Mouse (Mus musculus) neural tube, embryonic 14.5 days (tissue): ENCODE measurements around the gene Ace. TPM values are rescaled to one million over a fixed set of nuclear protein-coding genes. Genes with fewer than 3 reads are reported as not detected.
"Not testable (repeated sequence)": the region's sequence is repeated elsewhere in the genome, so short reads cannot be mapped to it uniquely, and the experiment has no call there.

ENCODE experiments used
- ATAC-seq: fragments of 200-750 bp; cut with Nextera tagmentation; 2 replicates; pipeline ENCODE4 v1.8.0; 2017; ENCODE audit warnings: low read depth, mild to moderate bottlenecking, moderate TSS enrichment, moderate library complexity
- H3K27ac ChIP-seq: fragments of 300-500 bp; sonication (generic); 2 replicates; pipeline ENCODE4 v1.5.1; 2014; ENCODE audit warnings: low read depth, mild to moderate bottlenecking, control low read depth, low read length, moderate library complexity, mixed read lengths
- H3K27me3 ChIP-seq: fragments of 300-500 bp; sonication (generic); 2 replicates; pipeline ENCODE4 v1.6.1; 2014; ENCODE audit warnings: low read length; ENCODE audit not compliant: control insufficient read depth, insufficient read depth
- H3K36me3 ChIP-seq: fragments of 300-500 bp; sonication (generic); 2 replicates; pipeline ENCODE4 v1.6.1; 2014; ENCODE audit warnings: low read length, mixed read lengths; ENCODE audit not compliant: control insufficient read depth, insufficient read depth
- H3K4me1 ChIP-seq: fragments of 300-500 bp; sonication (generic); 2 replicates; pipeline ENCODE4 v1.6.1; 2014; ENCODE audit warnings: low read length; ENCODE audit not compliant: control insufficient read depth, insufficient read depth
- H3K4me2 ChIP-seq: fragments of 300-500 bp; sonication (generic); 2 replicates; pipeline ENCODE4 v1.6.1; 2014; ENCODE audit warnings: mild to moderate bottlenecking, low read depth, low read length, control low read depth
- H3K4me3 ChIP-seq: fragments of 300-500 bp; sonication (generic); 2 replicates; pipeline ENCODE4 v1.5.1; 2014; ENCODE audit warnings: low read depth, low read length, control low read depth, mixed read lengths
- H3K9ac ChIP-seq: fragments of 300-500 bp; sonication (generic); replicated peaks from 2 replicates; pipeline ENCODE4 v1.6.1; 2014; ENCODE audit warnings: low read depth, mild to moderate bottlenecking, control low read depth, low read length, mixed read lengths
- H3K9me3 ChIP-seq: fragments of 300-500 bp; sonication (generic); 2 replicates; pipeline ENCODE4 v1.6.1; 2016; ENCODE audit warnings: low read length; ENCODE audit not compliant: control insufficient read depth
- WGBS: fragments of 180-500 bp; shearing (Covaris S2); extraction: QIAGEN DNeasy Blood & Tissue Kit; methylation state at CpG from one replicate; pipeline ENCODE4 v1.1.7; 2014; 5-methylcytosine and 5-hydroxymethylcytosine counted together
- polyA plus RNA-seq: library from polyadenylated mRNA; unstranded; fragments of >200 nt; fragmentation: Nextera tagmentation; extraction: Ambion mirVana; gene quantifications from 2 replicates; pipeline ENCODE4 v1.2.1, GENCODE M21; 2014

Gene Ace
- polyA plus RNA-seq, 1 experiment from 2014 or later, result 4.0 TPM

GRCm38 (mm10) chr11:106026465-106027151, 58.9 kb downstream of the Ace start:
- Histone ChIP-seq H3K4me1 (no peaks in the 10 kb centered on the region), H3K9me3 (no peaks in the 10 kb centered on the region), H3K27ac (no peak overlapping the region), H3K27me3 (peaks cover 2% of the 10 kb centered on the region; the same call in 1 of the 2 replicates), H3K4me3 (no peak overlapping the region), H3K4me2 (no peak overlapping the region), H3K36me3 (no peaks in the 10 kb centered on the region), H3K9ac (no peak overlapping the region)
- no peak for ATAC-seq
- 41% methylated on average over 10 of the region's 11 CpGs for whole genome bisulfite sequencing

- H3K27ac ChIP-seq, result no peak overlapping the region
- no peak overlapping the region for H3K4me3 ChIP-seq
- H3K4me2 ChIP-seq, result no peak overlapping the region
- no peaks in the 10 kb centered on the region for H3K36me3 ChIP-seq
- WGBS, result 92% methylated on average over 5 of the region's 5 CpGs
- H3K9ac ChIP-seq, result no peak overlapping the region
- H3K27me3 ChIP-seq, result no peaks in the 10 kb centered on the region
- no peaks in the 10 kb centered on the region for H3K9me3 ChIP-seq
- no peak; the same call in 1 of the 2 replicates for ATAC-seq
- H3K4me1 ChIP-seq, result no peaks in the 10 kb centered on the region
These were observed 59.9 kb downstream of the Ace start for GRCm38 (mm10) chr11:106027607-106028006.

- H3K36me3 ChIP-seq, H3K9ac ChIP-seq, H3K27me3 ChIP-seq, ATAC-seq, H3K4me1 ChIP-seq, H3K9me3 ChIP-seq, H3K4me2 ChIP-seq: not testable (repeated sequence)
- WGBS, result 36% methylated on average over 3 of the region's 25 CpGs
- Histone ChIP-seq H3K27ac (peak overlapping the region; percentile 52; the same call in 1 of the 2 replicates), H3K4me3 (peak overlapping the region; percentile 22; the same call in 1 of the 2 replicates)
These were observed 64.3 kb downstream of the Ace start for GRCm38 (mm10) chr11:106032074-106032473.

GRCm38 (mm10) chr11:106033491-106033919, 65.8 kb downstream of the Ace start:
- Histone ChIP-seq H3K9me3 (no peaks in the 10 kb centered on the region), H3K9ac (no peak overlapping the region), H3K36me3 (no peaks in the 10 kb centered on the region), H3K27me3 (no peaks in the 10 kb centered on the region; the same call in 1 of the 2 replicates), H3K27ac (peak overlapping the region; percentile 70), H3K4me3 (no peak overlapping the region; the same call in 1 of the 2 replicates), H3K4me2 (peak overlapping the region; percentile 25; the same call in 1 of the 2 replicates), H3K4me1 (peaks cover 9% of the 10 kb centered on the region; the same call in 1 of the 2 replicates)
- 28% methylated on average over 11 of the region's 11 CpGs for WGBS
- ATAC-seq, result no peak

GRCm38 (mm10) chr11:106034986-106035385, 67.2 kb downstream of the Ace start:
- no peak for ATAC-seq
- Histone ChIP-seq H3K4me3 (no peak overlapping the region), H3K9me3 (no peaks in the 10 kb centered on the region), H3K36me3 (no peaks in the 10 kb centered on the region), H3K4me2 (no peak overlapping the region), H3K9ac (no peak overlapping the region), H3K27ac (no peak overlapping the region), H3K4me1 (peaks cover 15% of the 10 kb centered on the region), H3K27me3 (no peaks in the 10 kb centered on the region; the same call in 1 of the 2 replicates)
- WGBS, result 87% methylated on average over 9 of the region's 9 CpGs

- peak within 1 kb of the TSS; percentile 93 for H3K4me3 ChIP-seq
- H3K9ac ChIP-seq, result peak within 1 kb of the TSS; percentile 76
- peak within 1 kb of the TSS; percentile 91 for H3K27ac ChIP-seq
- under 1% methylated on average over 64 of the region's 66 CpGs for WGBS
- H3K27me3 ChIP-seq, result no peaks in the 10 kb centered on the region; the same call in 1 of the 2 replicates
- H3K4me1 ChIP-seq, result peaks cover 15% of the 10 kb centered on the region
- peak within 1 kb of the TSS; percentile 84 for H3K4me2 ChIP-seq
- peak; percentile 98 for ATAC-seq
- no peaks in the 10 kb centered on the region for H3K9me3 ChIP-seq
- H3K36me3 ChIP-seq, result no peaks in the 10 kb centered on the region
These were observed 69.0 kb downstream of the Ace start, which contains the start of gene Dcaf7 for GRCm38 (mm10) chr11:106036548-106037417. Gene Dcaf7, plus strand, starts transcription at chr11:106036872.

- H3K27ac ChIP-seq, result peak overlapping the region; percentile 91
- no peaks in the 10 kb centered on the region for H3K9me3 ChIP-seq
- no peaks in the 10 kb centered on the region for H3K36me3 ChIP-seq
- ATAC-seq, result peak; percentile 59
- H3K4me1 ChIP-seq, result peaks cover 15% of the 10 kb centered on the region
- H3K9ac ChIP-seq, result peak overlapping the region; percentile 76
- no peaks in the 10 kb centered on the region; the same call in 1 of the 2 replicates for H3K27me3 ChIP-seq
- WGBS, result 0% methylated on average over 13 of the region's 13 CpGs
- H3K4me3 ChIP-seq, result peak overlapping the region; percentile 93
- H3K4me2 ChIP-seq, result peak overlapping the region; percentile 73
These were observed 69.6 kb downstream of the Ace start for GRCm38 (mm10) chr11:106037418-106037751.
